Mouse (Mus musculus) lung, postnatal 0 days (tissue): ENCODE measurements around the gene Gm17349.

Source experiments
- CTCF ChIP-seq: IDR thresholded peaks from 2 replicates; pipeline ENCODE4 v1.5.1; 2016; ENCODE audit warnings: antibody characterized with exemption, mild to moderate bottlenecking
- EP300 ChIP-seq: IDR thresholded peaks from 2 replicates; pipeline ENCODE4 v1.6.1; 2016; ENCODE audit warnings: antibody characterized with exemption, mild to moderate bottlenecking, control low read depth

- TF ChIP-seq CTCF: no peak
- no peak for TF ChIP-seq EP300
Observed at GRCm38 (mm10) chr15:99677089-99677488, 28.2 kb downstream of the Gm17349 start.
